Mouse (Mus musculus) small intestine, adult 2 months (tissue): ENCODE data around the gene Myct1.

ENCODE experiments used
- CTCF ChIP-seq: fragments of 200-500 bp; IDR thresholded peaks from 2 replicates; pipeline ENCODE4 v1.5.1; 2012; ENCODE audit warnings: low read depth, mild to moderate bottlenecking, control low read depth, inconsistent platforms, low read length, moderate library complexity, mixed read lengths; ENCODE audit not compliant: insufficient replicate concordance, insufficient read length; ENCODE audit errors: extremely low read depth
- POLR2A ChIP-seq: fragments of 200-500 bp; IDR thresholded peaks from 2 replicates; pipeline ENCODE4 v1.6.1; 2012; ENCODE audit warnings: low read depth, mild to moderate bottlenecking, control low read depth, inconsistent platforms, low read length, moderate library complexity

- TF ChIP-seq POLR2A (no peak), CTCF (peak; percentile 26; the same call in 1 of the 2 replicates)
These were observed 20.2 kb upstream of the Myct1 start for GRCm38 (mm10) chr10:5573328-5573727.
